Mouse (Mus musculus): ENCODE measurements at regions not wholly inside any gene's neighbourhood (a gene's known extent, or its start where the extent isn't known, plus 50 kb on each side); places are given as distances from the start of the nearest gene placed in this dataset.

DNA sequence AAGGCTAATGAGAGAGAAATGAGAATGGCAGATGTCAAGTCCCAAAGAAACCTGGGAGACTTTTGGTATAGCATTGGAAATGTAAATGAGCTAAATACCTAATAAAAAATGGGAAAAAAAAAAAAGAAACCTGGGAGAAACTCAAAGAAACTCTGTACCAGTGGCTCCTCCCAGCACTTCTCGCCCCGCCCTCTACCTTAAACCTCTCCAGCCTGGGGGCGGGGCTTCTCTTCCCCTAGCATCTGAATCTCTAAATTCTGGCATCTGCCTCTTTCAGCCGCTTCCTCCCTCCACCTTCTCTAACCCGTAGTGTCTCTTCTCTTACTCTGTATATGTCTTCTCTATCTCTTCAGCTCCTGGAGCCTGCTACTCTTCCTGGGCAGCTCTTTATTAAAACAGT is 53.2 kb downstream of the Gpr6 start:
- no peak for DNase-seq (ENCODE audit: low read depth, low spot score)

DNA sequence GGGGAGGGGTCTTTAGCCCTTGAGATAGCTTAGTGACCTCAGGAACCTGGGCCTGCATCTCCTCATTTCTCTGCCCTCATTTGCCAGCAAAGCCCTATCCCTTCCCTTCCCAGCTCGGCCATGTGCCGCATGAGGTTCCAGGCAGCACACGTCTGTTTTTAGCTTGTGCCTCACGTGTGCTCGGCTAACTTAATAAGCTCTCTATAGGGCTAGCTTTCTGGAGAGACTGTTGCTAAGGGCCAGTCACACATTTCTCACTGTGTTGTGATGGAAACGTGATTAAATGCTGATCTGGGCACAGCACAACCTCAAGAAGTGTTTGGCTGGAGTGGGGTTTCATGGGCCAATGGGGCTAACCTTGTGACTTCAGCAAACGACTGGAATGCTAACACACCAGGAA is 55.5 kb downstream of the Gpr6 start:
- no peak for DNase-seq (ENCODE audit: low read depth, low spot score)

DNA sequence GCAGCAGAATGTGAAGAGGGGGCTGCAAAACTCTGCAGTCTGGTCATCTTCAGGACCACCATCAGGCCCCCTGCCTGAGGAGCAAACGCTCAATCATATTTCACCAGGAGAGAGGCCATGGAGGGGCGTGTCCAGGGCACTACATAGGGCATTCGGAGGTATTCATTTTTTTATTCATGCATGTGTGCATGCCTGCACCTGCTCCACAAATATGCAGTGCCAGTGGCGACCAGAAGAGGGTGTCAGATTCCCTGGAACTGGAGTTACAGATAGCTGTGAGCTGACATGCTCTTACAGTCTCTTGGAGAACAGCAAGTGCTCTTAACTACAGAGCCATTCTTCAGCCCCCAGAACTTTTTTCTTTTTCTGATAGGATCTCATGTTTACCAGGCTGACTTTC is 56.4 kb downstream of the Gpr6 start:
- DNase-seq (ENCODE audit: low read depth, low spot score), result peak; percentile 32

DNA sequence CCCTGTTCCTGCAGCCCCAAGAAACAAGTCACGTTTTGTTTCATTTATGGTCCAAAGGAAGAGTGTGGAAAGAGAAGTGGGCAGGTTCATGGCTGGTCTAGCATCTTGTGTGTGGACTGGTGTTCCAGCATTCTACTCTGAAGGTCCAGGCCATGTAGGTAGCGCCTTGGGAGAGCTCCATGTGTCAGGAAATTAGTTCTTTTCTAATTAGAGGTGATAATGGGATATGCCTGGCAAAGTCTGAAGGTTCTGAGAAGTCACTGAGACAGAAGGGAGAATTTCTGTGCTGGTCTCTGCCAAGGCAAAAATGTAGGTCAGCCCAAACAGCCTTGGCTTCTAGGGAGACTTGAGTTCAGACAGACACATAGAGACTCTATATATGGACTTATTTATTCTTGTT is 61.5 kb downstream of the Gpr6 start:
- no peak for DNase-seq (ENCODE audit: low read depth, low spot score)

DNA sequence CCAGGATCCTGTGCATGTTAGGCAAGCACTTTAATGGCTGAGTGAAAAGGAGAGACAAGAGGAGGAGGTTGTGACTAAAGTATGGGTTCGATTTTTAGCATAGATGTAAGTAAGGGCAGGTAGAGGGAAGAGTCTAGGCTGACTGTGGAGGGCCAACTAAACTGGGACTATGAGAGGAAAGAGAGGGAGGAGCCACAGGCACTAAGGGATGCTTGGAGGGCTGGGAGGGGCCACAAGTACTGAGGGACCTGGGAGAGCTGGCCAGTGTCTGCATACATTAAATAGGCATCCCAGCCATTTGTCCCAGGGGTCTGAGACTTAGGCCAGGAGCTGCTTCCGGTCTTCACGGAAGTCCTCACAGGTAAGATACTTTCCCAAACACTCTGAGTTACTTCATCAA is 64.2 kb downstream of the Gpr6 start:
- DNase-seq (ENCODE audit: low read depth, low spot score), result no peak

DNA sequence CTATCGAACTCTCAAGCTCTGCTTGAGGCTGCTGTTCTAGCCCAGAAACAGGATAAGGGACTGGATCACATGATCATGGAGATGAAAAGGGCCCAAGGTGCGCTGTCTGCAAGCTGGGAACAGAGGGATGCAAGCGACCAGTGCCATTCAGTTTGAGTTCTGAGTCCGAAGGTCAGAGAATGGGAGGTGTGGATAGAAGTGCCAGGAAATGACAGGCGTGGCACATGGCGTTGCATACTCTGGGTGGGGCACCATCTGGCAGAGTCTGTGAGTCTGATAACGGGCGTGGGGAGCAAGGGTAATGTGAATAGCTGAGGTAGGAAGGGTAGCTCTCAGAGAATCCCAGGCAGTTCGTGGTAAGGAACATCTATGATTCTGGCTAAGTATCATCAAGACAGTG is 65.5 kb downstream of the Gpr6 start:
- DNase-seq (ENCODE audit: low read depth, low spot score), result no peak

DNA sequence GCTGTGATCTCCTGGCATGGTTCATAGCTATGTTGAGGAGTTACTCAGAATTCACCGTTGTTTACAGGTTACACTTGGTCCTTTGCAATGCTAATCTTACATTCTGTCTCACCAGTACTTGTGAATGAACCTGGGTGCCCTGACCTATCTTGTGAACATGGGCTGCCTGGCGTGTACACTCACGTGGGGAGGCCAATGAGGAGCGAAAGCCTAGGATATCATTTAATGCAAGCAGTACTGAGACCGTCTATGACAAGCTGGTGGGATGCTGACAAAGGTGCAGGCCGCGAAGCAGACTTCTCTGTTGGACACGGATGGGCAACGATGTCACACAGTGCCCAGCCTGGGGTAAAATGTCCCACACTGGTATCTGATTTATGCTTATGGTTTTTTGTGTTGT is 66.3 kb downstream of the Gpr6 start:
- DNase-seq (ENCODE audit: low read depth, low spot score), result no peak

DNA sequence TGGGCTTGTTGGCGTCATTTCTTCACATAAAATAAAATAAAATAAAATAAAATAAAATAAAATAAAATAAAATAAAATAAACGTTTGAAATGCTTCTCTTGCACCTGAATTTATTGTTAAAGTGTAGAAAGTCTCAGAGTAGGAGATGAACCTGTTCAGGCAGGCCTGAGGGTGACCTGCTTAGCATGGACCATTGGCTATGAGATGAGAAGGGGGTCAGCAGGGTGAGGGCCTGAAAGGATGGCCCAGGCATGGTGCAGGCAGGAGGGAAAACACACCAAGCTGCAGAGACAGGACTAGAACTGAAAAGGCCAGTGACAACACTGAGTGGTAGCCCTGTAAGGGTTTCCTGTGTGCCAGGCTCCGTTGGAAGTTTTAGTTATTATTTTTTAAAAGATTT is 67.3 kb downstream of the Gpr6 start:
- DNase-seq (ENCODE audit: low read depth, low spot score), result no peak

DNA sequence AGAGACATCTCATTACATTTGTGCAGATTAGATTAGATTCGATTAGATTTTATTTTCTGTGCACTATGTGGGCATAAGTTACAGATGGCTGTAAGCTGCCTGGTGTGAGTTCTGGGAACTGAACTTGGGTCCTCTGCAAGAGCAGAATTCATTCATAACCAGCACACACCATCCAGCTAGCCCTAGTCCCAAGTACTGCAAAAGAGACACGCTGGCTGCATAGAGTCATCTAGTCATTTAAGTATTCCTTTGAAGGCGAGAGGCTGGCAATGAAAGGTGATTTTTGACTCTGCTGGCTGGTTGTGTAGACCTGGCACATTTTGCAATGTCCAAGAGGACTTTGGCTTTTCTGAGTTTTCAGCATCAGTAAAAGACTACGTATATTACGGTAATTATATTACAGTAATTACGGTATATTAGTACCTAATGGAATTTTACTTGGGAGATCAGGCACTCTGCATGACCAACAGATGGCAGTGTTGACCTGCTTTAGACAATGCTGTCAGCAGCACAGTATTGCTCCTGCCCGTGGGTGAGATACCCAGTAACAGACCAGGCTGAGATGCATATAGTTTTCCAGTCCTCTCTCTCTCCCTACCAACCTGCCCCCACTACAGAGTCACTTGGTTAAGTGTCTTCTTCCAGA is 67.9 kb downstream of the Gpr6 start:
- peak; percentile 81 for DNase-seq (ENCODE audit: low read depth, low spot score)

DNA sequence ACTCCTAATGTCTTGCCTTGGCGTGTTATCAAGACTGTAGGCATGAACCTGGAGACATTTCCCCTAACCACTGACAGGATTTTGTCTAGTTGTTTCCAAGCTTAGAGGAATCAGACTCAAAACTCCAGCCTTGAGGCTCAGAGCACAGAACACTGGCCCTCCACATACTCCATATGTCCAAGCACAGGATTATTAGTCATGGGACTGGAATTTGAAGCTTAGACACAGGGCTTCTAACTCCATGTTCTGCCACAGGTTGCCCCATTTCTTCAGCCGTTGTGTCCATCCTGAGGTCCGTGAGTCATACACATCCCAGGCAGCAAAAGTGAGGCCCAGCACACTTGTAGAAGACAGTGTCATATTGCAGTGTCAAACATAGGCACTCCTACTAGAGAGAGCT is 68.9 kb downstream of the Gpr6 start:
- DNase-seq (ENCODE audit: low read depth, low spot score), result no peak

DNA sequence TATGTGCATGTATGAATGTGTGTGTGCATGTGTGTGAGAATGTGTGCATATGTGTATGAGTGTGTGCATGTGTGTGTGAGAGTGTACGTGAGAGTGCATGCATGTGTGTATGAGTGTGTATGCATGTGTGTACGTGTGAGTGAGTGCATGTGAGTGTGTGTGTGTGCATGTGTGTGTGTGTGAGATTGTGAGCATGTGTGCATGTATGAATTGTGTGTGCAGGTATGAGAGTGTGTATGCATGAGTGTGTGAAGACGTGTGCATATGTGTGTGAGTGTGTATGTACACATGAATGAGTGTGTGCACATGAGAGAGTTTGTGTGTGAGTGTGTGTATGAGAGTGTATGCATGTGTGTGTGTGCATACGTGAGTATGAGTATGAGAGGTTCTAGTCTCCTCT is 71.1 kb downstream of the Gpr6 start:
- no peak for DNase-seq (ENCODE audit: low read depth, low spot score)

DNA sequence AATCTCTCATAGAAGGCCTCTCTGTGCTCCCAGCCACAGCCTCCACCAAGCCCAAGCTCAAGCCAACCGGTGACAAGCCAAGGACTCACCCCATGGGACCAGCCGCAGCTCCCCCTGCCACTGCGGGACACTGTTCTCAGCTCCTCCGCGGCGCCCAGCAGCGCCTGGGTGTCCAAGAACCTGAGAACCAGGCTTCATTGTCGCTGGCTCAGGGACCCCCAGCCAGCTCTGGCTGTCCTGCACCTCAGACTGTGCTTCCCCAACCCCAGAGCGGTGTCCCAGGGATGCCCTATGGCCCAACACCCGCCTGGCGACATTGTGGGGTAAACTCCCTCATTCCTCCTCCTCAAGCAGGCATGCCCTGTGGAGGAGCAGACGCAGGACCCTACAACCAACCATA is 72.6 kb downstream of the Gpr6 start:
- DNase-seq (ENCODE audit: low read depth, low spot score), result no peak

DNA sequence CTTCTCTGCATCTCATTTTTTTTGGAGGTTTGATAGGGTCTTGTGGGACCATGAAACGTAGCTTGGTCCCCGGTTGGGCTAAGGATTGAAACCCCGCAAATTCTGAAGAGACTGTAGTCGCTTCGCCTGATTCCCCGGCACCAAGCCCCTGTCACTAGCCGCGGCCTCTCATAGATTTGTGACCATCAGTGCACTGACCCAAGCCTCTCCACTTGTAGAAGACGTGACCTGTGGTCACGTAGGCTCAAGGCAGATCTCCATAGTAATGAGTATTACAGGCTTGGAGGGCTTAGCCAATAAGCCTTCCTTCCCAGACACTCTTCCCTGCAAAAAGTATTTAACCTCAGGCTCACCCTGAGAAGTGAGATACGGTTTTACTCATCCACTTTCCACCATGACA is 73.3 kb downstream of the Gpr6 start:
- no peak for DNase-seq (ENCODE audit: low read depth, low spot score)

DNA sequence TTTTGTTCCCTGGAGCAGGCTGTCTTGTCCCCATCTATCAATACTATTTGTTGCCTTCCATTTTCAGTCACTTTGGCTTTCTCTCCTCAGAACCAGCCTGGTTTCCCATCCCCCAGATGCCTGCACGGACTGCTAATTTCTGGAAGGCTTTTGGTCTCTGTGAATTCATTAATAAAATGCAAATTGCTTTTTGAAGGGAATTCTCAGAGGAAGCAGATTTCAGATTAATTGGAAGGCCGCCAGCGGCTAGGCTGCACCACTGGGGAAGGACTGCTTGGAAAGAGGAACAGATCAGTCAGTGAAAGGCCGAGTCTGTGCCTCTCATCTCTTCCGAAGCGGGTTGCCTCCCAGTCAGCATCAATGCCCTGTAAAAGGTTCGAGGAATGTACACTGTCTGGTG is 73.8 kb downstream of the Gpr6 start:
- no peak for DNase-seq (ENCODE audit: low read depth, low spot score)

DNA sequence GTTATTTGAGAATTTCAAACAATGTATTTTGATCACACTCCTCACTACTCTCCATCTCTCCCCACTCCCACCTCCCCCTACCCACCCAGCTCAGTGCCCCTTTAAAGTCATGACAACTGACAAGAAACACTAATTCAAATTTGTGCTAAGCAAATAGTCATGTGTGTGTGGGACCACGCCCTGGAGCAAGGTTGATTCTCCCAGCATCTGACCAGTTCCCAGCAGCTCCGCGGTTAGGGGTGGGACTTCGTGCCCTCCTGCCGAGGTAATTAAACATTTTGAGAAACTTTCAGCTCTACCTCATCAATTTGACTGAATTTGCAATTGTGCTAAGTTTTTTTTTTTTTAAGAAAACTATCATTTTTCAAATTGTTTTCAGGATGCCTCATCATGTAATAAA is 74.5 kb downstream of the Gpr6 start:
- no peak for DNase-seq (ENCODE audit: low read depth, low spot score)

Data from embryo, embryonic 11.5 days (tissue).